Mouse (Mus musculus): ENCODE measurements around the gene Washc2. TPM values are rescaled to one million over a fixed set of nuclear protein-coding genes. Genes with fewer than 3 reads are reported as not detected.
A peak's percentile ranks its signal among the peaks of the same experiment; 100 is the strongest.

Gene Washc2
- polyA plus RNA-seq, 2 experiments: 8.6 to 15.4 TPM

GRCm38 (mm10) chr6:116262824-116263223 lies 55.0 kb downstream of the Washc2 start:
- TF ChIP-seq EP300 (IDR thresholded peaks at IDR 0.05; ENCODE audit: low read depth) (no peak), CTCF (IDR thresholded peaks at IDR 0.05; ENCODE audit: low read depth) (no peak)

DNA sequence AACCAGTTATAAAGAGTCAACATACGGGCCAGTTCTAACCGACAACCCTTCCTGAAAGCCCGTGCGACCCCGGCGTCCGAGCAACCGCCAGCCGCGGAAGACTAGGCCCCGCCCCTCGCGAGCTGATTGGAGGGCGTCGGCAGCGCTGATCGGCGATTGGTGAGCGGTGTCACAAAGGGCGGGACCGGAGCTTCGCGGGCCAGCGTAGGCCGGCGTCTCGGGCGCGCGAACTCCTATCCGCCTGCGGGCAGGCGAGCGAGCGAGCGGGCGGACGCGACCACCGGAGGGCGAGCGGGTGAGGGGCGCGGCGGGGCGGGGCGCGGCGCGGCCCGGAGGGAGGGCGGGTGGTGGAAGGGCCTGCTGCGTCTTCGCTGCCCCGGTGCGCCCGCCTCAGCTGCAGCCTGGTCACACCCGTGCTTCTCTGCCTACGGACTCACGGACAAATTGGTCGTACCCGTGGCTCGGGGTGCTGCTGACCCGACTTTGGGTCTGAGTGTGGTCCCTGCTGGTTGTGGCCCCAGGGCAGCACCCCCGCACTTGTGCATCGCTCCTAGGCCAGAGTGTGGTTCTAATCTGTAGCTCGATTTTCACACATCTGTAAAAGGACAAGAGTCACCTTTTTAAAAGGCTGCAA lies 56.3 kb downstream of the Washc2 start, which contains the start of gene Zfand4:
Gene Zfand4 (plus strand): TSS at position 205 of the 634 bp plus-strand sequence.
- under 1% methylated on average over 65 of the region's 67 CpGs for WGBS (ENCODE audit: insufficient replicate concordance)
- Histone ChIP-seq H3K4me1 (replicated peaks; ENCODE audit: control insufficient read depth in 2 of 2, insufficient read depth in 2 of 2, low read length in 1 of 2) (peaks cover 18 to 20% of the 10 kb centered on the region in 2 experiments), H3K4me2 (ENCODE audit: low read depth) (peak within 1 kb of the TSS; percentile 93), H3K9me3 (ENCODE audit: control insufficient read depth, low read length) (no peaks in the 10 kb centered on the region), H3K27me3 (ENCODE audit: control insufficient read depth, insufficient read depth, low read length) (no peaks in the 10 kb centered on the region), H3K36me3 (replicated peaks; ENCODE audit: control insufficient read depth, insufficient read depth, low read depth) (no peaks in the 10 kb centered on the region; the same call in 1 of the 2 replicates), H3K27ac (peak within 1 kb of the TSS; percentile 77), H3K9ac (replicated peaks) (peak within 1 kb of the TSS; percentile 90), H3K4me3 (ENCODE audit: insufficient read depth in 1 of 2, low read depth in 2 of 2, low read length in 2 of 2) (peak within 1 kb of the TSS; percentile 74 to 91)
- ATAC-seq (ENCODE audit: insufficient read depth) (peak; percentile 96), DNase-seq (ENCODE audit: low read depth in 3 of 3, low spot score in 3 of 3) (peak; percentile 79 to 84 (median 81))
- TF ChIP-seq EP300 (IDR thresholded peaks at IDR 0.05; ENCODE audit: low read depth) (no peak; the same call in 1 of the 2 replicates), CTCF (IDR thresholded peaks at IDR 0.05; ENCODE audit: low read depth) (no peak)

More at GRCm38 (mm10) chr6:116262824-116263223, 55.0 kb downstream of the Washc2 start:
- Histone ChIP-seq H3K9ac (replicated peaks) (no peak overlapping the region), H3K9me3 (ENCODE audit: control insufficient read depth, low read length) (no peaks in the 10 kb centered on the region), H3K4me2 (ENCODE audit: low read depth) (no peak overlapping the region), H3K4me1 (replicated peaks; ENCODE audit: control insufficient read depth in 2 of 2, insufficient read depth in 2 of 2, low read length in 1 of 2) (peaks cover 18 to 20% of the 10 kb centered on the region in 2 experiments), H3K27ac (no peak overlapping the region), H3K36me3 (replicated peaks; ENCODE audit: control insufficient read depth, insufficient read depth, low read depth) (no peaks in the 10 kb centered on the region; the same call in 1 of the 2 replicates), H3K27me3 (ENCODE audit: control insufficient read depth, insufficient read depth, low read length) (no peaks in the 10 kb centered on the region), H3K4me3 (ENCODE audit: insufficient read depth in 1 of 2, low read depth in 2 of 2, low read length in 2 of 2) (no peak overlapping the region)
- ATAC-seq (ENCODE audit: insufficient read depth) (no peak), DNase-seq (ENCODE audit: low read depth in 3 of 3, low spot score in 3 of 3) (no peak)
- 86% methylated on average over 1 of the region's 1 CpGs for WGBS (ENCODE audit: insufficient replicate concordance)

DNA sequence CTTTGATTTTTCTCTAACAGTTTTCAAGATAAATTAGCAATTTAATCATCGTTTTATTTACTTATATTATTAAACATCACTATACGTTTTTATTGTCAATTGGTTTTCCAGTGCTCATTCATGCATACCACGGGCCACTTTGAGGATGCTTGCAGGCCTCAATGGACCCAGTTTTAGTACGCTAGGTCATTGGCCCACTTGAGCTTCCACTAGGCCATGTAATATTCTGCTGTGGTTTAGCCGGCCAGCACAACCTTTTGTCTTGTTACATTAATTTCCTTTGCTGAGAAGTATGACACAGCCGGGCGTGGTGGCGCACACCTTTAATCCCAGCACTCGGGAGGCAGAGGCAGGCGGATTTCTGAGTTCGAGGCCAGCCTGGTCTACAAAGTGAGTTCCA lies 57.0 kb downstream of the Washc2 start:
- H3K9ac ChIP-seq (replicated peaks): peak overlapping the region; percentile 90
- TF ChIP-seq EP300 (IDR thresholded peaks at IDR 0.05; ENCODE audit: low read depth) (no peak), CTCF (IDR thresholded peaks at IDR 0.05; ENCODE audit: low read depth) (no peak)
- ATAC-seq (ENCODE audit: insufficient read depth) (no peak), DNase-seq (ENCODE audit: low read depth in 3 of 3, low spot score in 3 of 3) (no peak)
- H3K36me3 ChIP-seq (replicated peaks; ENCODE audit: control insufficient read depth, insufficient read depth, low read depth): no peaks in the 10 kb centered on the region; the same call in 1 of the 2 replicates
- WGBS (ENCODE audit: insufficient replicate concordance): 61% methylated on average over 11 of the region's 11 CpGs
- no peaks in the 10 kb centered on the region for H3K9me3 ChIP-seq (ENCODE audit: control insufficient read depth, low read length)
- peak overlapping the region; percentile 77; the same call in 1 of the 2 replicates for H3K27ac ChIP-seq
- peak overlapping the region; percentile 93 for H3K4me2 ChIP-seq (ENCODE audit: low read depth)
- peak overlapping the region in 1 of 2 experiments; percentile 74; a peak in 3 of 4 replicates for H3K4me3 ChIP-seq (ENCODE audit: insufficient read depth in 1 of 2, low read depth in 2 of 2, low read length in 2 of 2)
- no peaks in the 10 kb centered on the region for H3K27me3 ChIP-seq (ENCODE audit: control insufficient read depth, insufficient read depth, low read length)
- peaks cover 18 to 20% of the 10 kb centered on the region in 2 experiments for H3K4me1 ChIP-seq (replicated peaks; ENCODE audit: control insufficient read depth in 2 of 2, insufficient read depth in 2 of 2, low read length in 1 of 2)

DNA sequence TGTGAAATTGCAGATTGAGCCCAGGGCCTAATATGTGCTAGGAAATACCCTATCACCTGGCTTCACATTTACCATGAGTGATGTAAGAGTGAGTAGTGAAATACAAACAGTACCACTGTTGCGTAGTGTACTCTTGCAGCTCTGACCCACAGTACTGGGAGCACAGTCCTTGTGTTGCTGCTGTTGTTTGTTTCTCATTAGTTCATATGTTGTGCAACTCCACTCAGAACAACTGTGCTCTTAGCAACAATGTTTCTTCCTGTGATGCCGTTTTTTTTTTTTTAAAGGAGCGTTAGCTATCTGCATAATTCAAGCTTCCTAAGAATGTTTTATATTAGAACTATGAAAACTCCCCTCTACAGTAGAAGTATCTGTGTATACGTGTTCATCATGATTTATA lies 57.8 kb downstream of the Washc2 start:
- TF ChIP-seq CTCF (IDR thresholded peaks at IDR 0.05; ENCODE audit: low read depth) (no peak), EP300 (IDR thresholded peaks at IDR 0.05; ENCODE audit: low read depth) (no peak)
- 77% methylated on average over 4 of the region's 4 CpGs for WGBS (ENCODE audit: insufficient replicate concordance)
- peak overlapping the region in 1 of 2 experiments; percentile 11; a peak in 1 of 4 replicates for H3K4me3 ChIP-seq (ENCODE audit: insufficient read depth in 1 of 2, low read depth in 2 of 2, low read length in 2 of 2)
- peak overlapping the region; percentile 93 for H3K4me2 ChIP-seq (ENCODE audit: low read depth)
- H3K9ac ChIP-seq (replicated peaks): no peak overlapping the region
- ATAC-seq (ENCODE audit: insufficient read depth): no peak
- no peaks in the 10 kb centered on the region for H3K9me3 ChIP-seq (ENCODE audit: control insufficient read depth, low read length)
- no peaks in the 10 kb centered on the region; the same call in 1 of the 2 replicates for H3K36me3 ChIP-seq (replicated peaks; ENCODE audit: control insufficient read depth, insufficient read depth, low read depth)
- DNase-seq (ENCODE audit: low read depth in 3 of 3, low spot score in 3 of 3): no peak
- no peaks in the 10 kb centered on the region for H3K27me3 ChIP-seq (ENCODE audit: control insufficient read depth, insufficient read depth, low read length)
- peaks cover 18 to 20% of the 10 kb centered on the region in 2 experiments for H3K4me1 ChIP-seq (replicated peaks; ENCODE audit: control insufficient read depth in 2 of 2, insufficient read depth in 2 of 2, low read length in 1 of 2)
- no peak overlapping the region for H3K27ac ChIP-seq

Data from liver, embryonic 14.5 days (tissue).